Mouse (Mus musculus): ENCODE measurements around the gene Epha10.
A peak's percentile ranks its signal among the peaks of the same experiment; 100 is the strongest.

GRCm38 (mm10) chr4:124944961-124945360 lies 64.3 kb downstream of the Epha10 start:
- TF ChIP-seq CTCF (IDR thresholded peaks at IDR 0.05; ENCODE audit: low read depth), result peak; percentile 13; the same call in 1 of the 2 replicates
- TF ChIP-seq EP300 (IDR thresholded peaks at IDR 0.05; ENCODE audit: low read depth), result no peak

Measured in liver, embryonic 14.5 days (tissue).